Mouse (Mus musculus) lung, postnatal 0 days (tissue): ENCODE data around the gene Tapbp.

Source experiments
- CTCF ChIP-seq: IDR thresholded peaks from 2 replicates; pipeline ENCODE4 v1.5.1; 2016; ENCODE audit warnings: antibody characterized with exemption, mild to moderate bottlenecking
- EP300 ChIP-seq: IDR thresholded peaks from 2 replicates; pipeline ENCODE4 v1.6.1; 2016; ENCODE audit warnings: antibody characterized with exemption, mild to moderate bottlenecking, control low read depth

- TF ChIP-seq CTCF (no peak), EP300 (no peak)
These were observed 595 bp downstream of the Tapbp start for GRCm38 (mm10) chr17:33916294-33916693.
